Mouse (Mus musculus) induced T-regulatory cell, adult 2 months (primary cell): Measurements from ENCODE around the gene Exoc3l4.

ENCODE experiments used
- DNase-seq: peaks from one replicate; pipeline ENCODE4 v3.0.0-alpha.2; 2012; ENCODE audit warnings: low read depth

Exoc3l4 gene

GRCm38 (mm10) chr12:111434164-111434744 lies 17.4 kb downstream of the Exoc3l4 start:
- no peak for DNase-seq

- DNase-seq, result no peak
Measured at GRCm38 (mm10) chr12:111434745-111435327, 18.0 kb downstream of the Exoc3l4 start.

GRCm38 (mm10) chr12:111436170-111436569 lies 19.4 kb downstream of the Exoc3l4 start:
- DNase-seq, result no peak

- DNase-seq, result no peak
Measured at GRCm38 (mm10) chr12:111436640-111437039, 19.8 kb downstream of the Exoc3l4 start.

- DNase-seq, result no peak
Measured at GRCm38 (mm10) chr12:111437222-111437900, 20.5 kb downstream of the Exoc3l4 start.

- DNase-seq, result no peak
Measured at GRCm38 (mm10) chr12:111438850-111439249, 22.0 kb downstream of the Exoc3l4 start.

GRCm38 (mm10) chr12:111440701-111441373 lies 24.0 kb downstream of the Exoc3l4 start:
- no peak for DNase-seq

GRCm38 (mm10) chr12:111441523-111441922 lies 24.7 kb downstream of the Exoc3l4 start:
- DNase-seq, result no peak

DNA sequence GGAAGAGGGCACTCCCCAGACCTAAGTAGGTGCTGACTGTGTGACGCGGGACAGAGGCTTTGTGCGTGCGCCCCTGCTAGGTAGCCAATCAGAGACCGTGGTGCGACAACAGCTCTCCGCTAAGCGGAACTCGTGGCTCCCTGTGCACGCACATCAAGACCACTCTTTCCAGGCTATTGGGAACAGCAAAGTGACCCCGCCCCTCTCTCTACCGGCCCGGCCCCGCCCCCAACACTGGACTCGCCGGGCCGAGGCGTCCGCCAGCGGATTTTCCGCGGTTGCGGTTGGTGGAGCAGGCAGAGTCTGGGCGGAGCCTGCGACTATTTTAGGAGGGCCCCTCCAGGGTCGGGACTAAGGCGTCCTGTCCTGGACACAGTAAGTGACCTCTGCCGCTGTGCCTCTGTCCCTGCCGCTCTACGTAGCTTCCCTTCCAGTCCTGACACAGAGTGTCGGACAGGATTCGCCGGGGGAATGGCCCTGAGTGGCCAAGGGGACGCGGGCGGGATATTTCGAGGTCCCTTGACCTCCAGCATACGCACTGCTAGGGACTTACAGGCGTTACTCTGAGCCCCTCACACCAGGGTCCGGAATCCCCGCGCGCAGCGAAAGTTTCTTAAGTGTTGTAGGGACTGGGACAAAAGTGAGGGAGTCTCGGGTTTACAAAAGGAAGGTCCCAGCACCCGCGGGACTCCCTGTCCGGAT lies 25.6 kb downstream of the Exoc3l4 start, which contains the start of gene Tnfaip2:
TSS of gene Tnfaip2 (plus strand) at position 161 of the 702 bp plus-strand sequence.
- DNase-seq, result peak; percentile 25

DNA sequence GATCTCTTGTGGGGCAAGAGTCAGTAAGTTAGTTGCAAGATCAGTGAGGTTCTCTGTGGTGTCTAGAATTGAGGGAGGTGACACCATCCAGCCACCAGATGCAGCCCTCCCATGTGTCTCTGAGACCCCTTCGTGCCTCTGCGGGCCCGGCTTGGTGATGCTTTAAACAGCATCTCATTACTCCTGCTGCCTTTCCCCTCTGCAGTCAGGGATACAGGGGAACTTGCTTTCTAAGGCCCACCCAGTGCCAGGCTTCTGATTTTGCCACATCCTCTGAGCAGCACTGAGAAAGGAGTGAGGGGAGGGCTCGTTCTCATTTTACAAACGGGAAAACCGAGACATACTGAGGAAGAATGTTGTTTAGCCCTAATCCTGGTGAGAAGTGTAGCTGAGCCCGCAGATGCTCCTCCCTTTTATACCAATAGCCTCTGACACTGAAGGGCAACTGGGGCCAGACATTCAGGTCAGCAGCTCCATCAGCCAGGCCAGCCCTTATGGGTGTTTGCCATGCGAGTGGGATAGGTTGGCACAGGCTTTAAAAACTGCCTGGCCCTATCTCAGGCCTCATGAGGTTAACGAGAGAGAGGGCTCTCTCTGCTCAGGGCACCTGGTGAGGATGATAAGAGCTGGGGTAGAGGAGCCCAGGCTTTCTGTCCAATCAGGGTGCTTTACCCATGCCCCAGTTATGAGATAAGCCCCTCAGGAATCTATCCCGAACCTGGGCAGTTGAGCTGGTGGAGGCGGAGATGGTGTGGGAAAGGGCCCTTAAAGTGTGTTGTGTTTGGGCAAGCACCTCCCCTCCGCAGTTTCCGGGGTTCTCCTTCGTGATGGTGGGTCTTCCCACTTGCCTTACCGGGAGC lies 26.4 kb downstream of the Exoc3l4 start:
- DNase-seq, result no peak

GRCm38 (mm10) chr12:111443921-111444831 lies 27.4 kb downstream of the Exoc3l4 start:
- no peak for DNase-seq

DNA sequence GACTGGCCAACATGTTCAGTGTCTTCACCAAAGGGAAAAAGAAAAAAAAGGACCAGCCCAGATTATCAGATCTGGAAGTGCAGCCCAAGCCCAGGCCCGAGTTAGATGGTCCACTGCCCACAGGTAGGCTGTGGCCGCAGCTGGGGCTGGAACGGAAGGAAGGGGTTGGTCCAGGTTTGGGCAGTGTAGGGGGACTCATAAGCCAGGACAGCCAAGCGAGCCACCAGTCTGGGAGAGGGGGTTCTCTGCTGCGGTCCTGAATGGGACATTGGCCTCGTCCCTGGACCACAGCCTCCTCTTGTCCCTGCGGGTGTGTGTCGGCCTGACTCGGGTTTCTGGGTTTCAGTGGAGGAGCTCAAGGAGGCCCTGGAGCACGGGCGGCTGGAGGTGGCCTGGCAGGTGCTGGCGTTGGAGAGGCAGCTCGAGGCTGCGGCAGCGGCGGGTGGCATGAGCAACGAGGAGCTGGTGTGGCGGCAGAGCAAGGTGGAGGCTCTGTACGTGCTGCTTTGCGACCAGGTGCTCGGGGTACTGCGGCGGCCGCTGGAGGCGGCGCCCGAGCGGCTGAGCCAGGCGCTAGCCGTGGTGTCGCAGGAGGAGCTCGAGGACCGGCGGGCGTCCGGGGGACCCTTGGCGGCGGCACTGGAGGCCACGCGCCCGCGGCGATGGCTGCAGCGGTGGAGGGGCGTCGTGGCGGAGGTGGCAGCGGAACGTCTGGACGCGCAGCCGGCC lies 28.5 kb downstream of the Exoc3l4 start:
- no peak for DNase-seq

GRCm38 (mm10) chr12:111445890-111446613 lies 29.2 kb downstream of the Exoc3l4 start:
- no peak for DNase-seq

GRCm38 (mm10) chr12:111446745-111447144 lies 29.9 kb downstream of the Exoc3l4 start:
- no peak for DNase-seq

DNA sequence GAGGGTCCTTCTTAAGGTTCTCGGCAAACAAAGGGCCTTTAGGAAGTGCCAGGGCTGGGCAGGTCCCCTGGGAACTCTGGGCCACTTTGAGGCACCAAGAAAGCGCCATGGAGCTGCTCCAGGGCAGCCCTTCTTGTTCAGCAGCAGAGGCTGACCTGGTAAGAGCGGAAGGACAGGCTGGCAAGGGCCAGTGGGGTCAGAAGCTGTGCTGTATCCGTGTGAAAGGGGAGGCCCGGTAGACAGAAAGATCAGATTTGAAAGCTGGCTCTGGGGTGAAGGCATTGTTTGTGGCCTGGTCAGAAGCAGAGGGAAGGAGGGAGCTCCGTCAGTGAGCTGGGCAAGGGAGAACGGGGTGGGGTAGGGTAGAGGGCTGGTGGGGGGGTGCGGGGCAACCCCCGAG lies 30.5 kb downstream of the Exoc3l4 start:
- no peak for DNase-seq

- no peak for DNase-seq
Measured at GRCm38 (mm10) chr12:111447898-111448760, 31.3 kb downstream of the Exoc3l4 start.

GRCm38 (mm10) chr12:111448931-111449705 lies 32.3 kb downstream of the Exoc3l4 start:
- no peak for DNase-seq
